Mouse (Mus musculus) lung, adult 18-20 months (tissue): Measurements from ENCODE around the gene Cpsf4l.

Experiments
- DNase-seq, 2 experiments: peaks; one replicate each; pipeline ENCODE4 v3.0.0; 2022; ENCODE audit warnings: mixed read lengths in 2 of 2

Gene Cpsf4l

GRCm38 (mm10) chr11:113699643-113700042 lies 10.2 kb downstream of the Cpsf4l start:
- DNase-seq: no peak

- DNase-seq: peak; percentile 60 to 71
Measured at GRCm38 (mm10) chr11:113698013-113698545, 11.7 kb downstream of the Cpsf4l start.

GRCm38 (mm10) chr11:113697571-113697970 lies 12.2 kb downstream of the Cpsf4l start:
- DNase-seq: no peak

- DNase-seq: no peak
Measured at GRCm38 (mm10) chr11:113691851-113692250, 18.0 kb downstream of the Cpsf4l start.

GRCm38 (mm10) chr11:113691318-113691717 lies 18.5 kb downstream of the Cpsf4l start:
- no peak for DNase-seq

- no peak for DNase-seq
Measured at GRCm38 (mm10) chr11:113690506-113690905, 19.3 kb downstream of the Cpsf4l start.

GRCm38 (mm10) chr11:113687031-113687430 lies 22.8 kb downstream of the Cpsf4l start:
- DNase-seq: no peak

- no peak for DNase-seq
Measured at GRCm38 (mm10) chr11:113684707-113685426, 24.9 kb downstream of the Cpsf4l start.

- peak; percentile 95 to 97 for DNase-seq
Measured at GRCm38 (mm10) chr11:113683957-113684706, 25.7 kb downstream of the Cpsf4l start, which contains the start of the genes Fam104a and D11Wsu47e. TSS of gene Fam104a (minus strand) at chr11:113684155. TSS of gene D11Wsu47e (plus strand) at chr11:113684412.

GRCm38 (mm10) chr11:113683627-113683956 lies 26.2 kb downstream of the Cpsf4l start:
- no peak for DNase-seq

- DNase-seq: peak; percentile 48 to 58
Measured at GRCm38 (mm10) chr11:113682897-113683626, 26.8 kb downstream of the Cpsf4l start.

- DNase-seq: no peak
Measured at GRCm38 (mm10) chr11:113681979-113682378, 27.8 kb downstream of the Cpsf4l start.

GRCm38 (mm10) chr11:113680954-113681353 lies 28.9 kb downstream of the Cpsf4l start:
- no peak for DNase-seq

GRCm38 (mm10) chr11:113678373-113678772 lies 31.4 kb downstream of the Cpsf4l start:
- DNase-seq: peak in 1 of 2 experiments; percentile 24

- DNase-seq: no peak
Measured at GRCm38 (mm10) chr11:113677378-113677777, 32.4 kb downstream of the Cpsf4l start.

GRCm38 (mm10) chr11:113676847-113677246 lies 33.0 kb downstream of the Cpsf4l start:
- DNase-seq: no peak

GRCm38 (mm10) chr11:113674595-113674994 lies 35.2 kb downstream of the Cpsf4l start:
- DNase-seq: no peak

- no peak for DNase-seq
Measured at GRCm38 (mm10) chr11:113673614-113674013, 36.2 kb downstream of the Cpsf4l start.

- no peak for DNase-seq
Measured at GRCm38 (mm10) chr11:113669711-113670110, 40.1 kb downstream of the Cpsf4l start.

GRCm38 (mm10) chr11:113668857-113669256 lies 41.0 kb downstream of the Cpsf4l start:
- DNase-seq: no peak

- no peak for DNase-seq
Measured at GRCm38 (mm10) chr11:113667704-113668103, 42.1 kb downstream of the Cpsf4l start.

GRCm38 (mm10) chr11:113667122-113667521 lies 42.7 kb downstream of the Cpsf4l start:
- no peak for DNase-seq

- peak; percentile 35 to 46 for DNase-seq
Measured at GRCm38 (mm10) chr11:113666648-113667047, 43.2 kb downstream of the Cpsf4l start.
